Mouse (Mus musculus): ENCODE measurements around the gene Cept1.
"Not testable (repeated sequence)": the region's sequence is repeated elsewhere in the genome, so short reads cannot be mapped to it uniquely, and the experiment has no call there.

Cept1 gene

DNA sequence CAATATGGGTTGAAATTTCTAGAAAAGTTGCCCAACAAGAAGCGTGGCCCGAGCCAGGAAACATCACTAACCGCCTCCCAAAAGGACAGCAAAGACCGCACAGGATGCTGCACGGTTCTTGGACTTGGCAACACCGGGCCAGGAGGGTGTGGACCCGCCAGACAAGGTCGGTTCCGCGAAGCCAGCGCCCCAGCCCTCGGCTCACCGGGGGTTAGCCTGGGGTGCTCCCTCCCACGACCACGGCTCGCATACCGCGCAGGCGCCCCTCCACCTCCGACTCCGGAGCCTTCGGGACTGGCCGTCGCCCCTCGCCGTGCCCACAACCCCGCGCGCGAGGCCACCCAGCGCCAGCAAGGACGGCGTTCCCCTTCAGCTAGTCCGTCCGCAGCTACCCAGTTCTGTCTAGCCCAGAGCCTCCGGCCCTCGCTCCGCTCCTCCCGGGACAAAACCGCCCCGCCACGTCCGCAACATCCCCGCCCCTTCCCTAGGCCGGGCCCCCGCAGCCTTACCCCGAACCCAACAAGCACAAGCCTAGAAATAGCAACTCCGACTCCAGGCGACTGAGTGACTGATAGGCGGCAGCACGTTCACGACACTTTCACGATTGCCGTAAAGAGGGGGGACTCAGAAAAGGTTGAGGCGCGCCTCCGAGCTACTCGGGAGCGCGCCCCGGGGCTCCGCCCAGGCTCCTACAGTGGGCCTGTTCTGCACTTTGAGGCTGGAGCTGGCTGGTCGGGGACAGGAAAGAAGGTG, at the start of gene Cept1, which contains the start of gene Dram2:
TSS of gene Cept1 (minus strand) at position 632 of the 753 bp plus-strand sequence.
TSS of gene Dram2 (plus strand) at position 628 of the 753 bp plus-strand sequence.
- peak; percentile 97 for DNase-seq (ENCODE audit: extremely low read depth, insufficient read length, low spot score)

DNA sequence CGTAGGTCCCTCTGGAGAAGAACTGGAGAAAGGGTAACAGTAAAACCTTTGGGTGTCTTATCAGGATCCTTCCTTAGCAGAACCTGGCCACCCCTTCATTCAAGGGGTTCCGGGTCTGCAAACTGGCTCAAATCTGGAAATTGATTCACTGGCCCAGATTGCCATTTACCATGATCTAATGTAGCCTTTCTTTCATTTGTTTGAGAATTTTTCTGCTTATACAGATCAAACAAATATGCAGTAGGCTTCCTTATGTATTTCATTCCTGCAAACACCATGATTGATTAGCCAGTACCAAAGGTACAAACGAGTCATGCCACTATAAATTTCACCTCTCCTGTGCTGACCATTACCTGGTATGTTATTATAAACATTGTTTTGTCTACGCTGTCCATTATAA, 46.0 kb upstream of the Cept1 start:
- not testable (repeated sequence) for DNase-seq (ENCODE audit: extremely low read depth, insufficient read length, low spot score)

DNA sequence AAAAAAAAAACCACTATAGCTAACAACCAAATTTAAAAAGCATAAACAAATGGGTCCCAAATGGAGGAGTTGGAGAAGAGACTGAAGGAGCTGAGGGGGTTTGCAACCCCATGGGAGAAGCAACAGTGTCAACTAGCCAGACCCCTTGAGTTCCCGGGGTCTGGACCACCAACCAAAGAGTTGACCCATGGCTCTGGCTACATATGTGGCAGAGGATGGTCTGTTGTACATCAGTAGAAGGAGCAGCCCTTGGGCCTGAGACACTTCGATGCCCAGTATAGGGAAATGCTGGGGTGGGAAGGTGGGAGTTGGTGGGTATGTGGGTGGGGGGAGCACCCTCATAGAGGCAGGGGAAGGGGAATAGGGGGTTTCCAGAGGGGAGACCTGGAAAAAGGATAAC, 31.7 kb upstream of the Cept1 start:
- DNase-seq (ENCODE audit: extremely low read depth, insufficient read length, low spot score), result no peak

DNA sequence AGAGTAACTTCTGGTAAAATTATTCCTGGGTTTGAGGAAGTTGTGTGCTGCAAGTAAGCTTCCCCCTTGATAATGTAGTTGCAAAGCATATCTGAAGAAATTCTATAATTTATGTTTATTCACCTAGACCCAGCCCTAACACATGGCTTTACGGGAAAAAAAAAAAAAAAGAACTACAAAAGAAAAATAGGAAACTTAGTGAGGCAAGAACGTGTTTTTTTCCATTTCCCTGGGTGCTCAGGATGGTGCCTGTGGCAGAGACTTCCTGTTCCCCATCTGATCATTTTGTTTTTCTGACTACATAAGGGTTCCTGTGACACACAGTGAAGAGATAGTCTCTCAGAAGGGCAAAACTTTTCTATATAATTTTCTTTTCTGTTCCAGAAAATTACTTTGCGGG, 25.6 kb upstream of the Cept1 start:
- no peak for DNase-seq (ENCODE audit: extremely low read depth, insufficient read length, low spot score)

DNA sequence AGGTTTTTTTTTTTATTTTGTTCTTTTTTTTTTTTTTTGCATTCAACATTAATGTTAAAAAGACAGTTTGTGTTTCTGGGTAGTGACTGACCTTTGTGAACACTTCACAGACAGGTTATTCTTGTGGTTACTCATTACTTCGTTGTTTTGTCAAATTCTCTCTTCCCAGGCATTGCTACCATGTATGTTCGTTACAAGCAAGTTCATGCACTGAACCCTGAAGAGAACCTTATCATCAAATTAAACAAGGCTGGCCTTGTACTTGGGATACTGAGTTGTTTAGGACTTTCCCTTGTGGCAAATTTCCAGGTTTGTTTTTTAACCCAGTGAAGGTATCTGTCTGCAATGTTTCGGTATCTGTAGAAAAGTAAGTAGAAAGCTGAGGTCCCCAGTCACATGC, 18.3 kb upstream of the Cept1 start:
- DNase-seq (ENCODE audit: extremely low read depth, insufficient read length, low spot score), result no peak

DNA sequence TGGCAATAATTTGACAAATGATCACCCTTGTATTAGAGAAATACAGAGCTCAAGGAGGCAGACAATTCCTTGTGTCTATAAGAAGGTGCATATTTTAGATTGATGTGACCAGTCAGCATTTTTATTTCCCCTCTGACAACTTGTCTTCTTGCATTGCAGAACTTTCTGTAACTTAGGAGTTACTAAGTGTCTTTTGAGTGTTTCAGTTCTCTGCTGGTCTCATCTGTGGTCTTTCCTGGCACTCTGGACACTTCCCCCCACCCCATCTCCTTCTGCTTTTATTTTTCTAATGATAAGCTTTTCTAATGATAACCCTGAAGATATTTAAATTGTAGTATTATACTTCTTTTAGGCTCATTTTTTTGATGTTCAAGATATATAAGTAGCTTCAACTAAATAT, 10.7 kb upstream of the Cept1 start:
- no peak for DNase-seq (ENCODE audit: extremely low read depth, insufficient read length, low spot score)

- DNase-seq (ENCODE audit: extremely low read depth, insufficient read length, low spot score), result no peak
Measured at GRCm38 (mm10) chr3:106555743-106556250, 8.2 kb upstream of the Cept1 start.

GRCm38 (mm10) chr3:106553411-106553810, 5.8 kb upstream of the Cept1 start:
- DNase-seq (ENCODE audit: extremely low read depth, insufficient read length, low spot score), result no peak

GRCm38 (mm10) chr3:106548971-106549370, 1.4 kb upstream of the Cept1 start:
- DNase-seq (ENCODE audit: extremely low read depth, insufficient read length, low spot score), result no peak

DNA sequence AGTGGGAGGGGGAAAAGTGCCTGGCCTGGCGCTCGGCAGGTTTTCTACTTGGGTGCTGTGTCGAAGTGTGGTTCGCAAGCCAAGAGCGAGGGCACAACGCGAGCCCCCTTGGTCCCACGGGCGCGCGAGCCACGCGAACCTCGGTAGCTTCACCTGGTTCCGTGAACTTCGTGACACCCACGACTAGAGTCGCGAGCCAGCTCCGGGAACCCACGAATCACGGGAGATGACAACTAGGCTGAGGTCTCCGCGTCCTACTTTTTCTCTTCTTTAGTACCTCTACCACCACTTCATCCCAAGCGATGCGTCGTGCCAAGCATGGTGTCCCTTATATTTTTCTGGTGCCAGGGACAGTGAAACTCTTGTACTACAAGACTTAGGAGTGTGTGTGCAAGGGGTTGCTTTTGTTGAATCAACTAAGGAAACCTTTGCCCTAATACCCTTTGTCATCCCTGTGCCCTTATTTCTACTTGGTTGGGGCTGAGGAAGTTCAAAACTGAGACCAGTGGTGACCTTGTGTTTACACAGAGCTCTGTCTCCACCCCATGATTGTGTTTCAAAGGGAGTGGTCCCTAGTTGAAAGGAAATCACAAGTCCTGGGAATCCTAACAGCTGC, 430 bp upstream of the Cept1 start:
- no peak for DNase-seq (ENCODE audit: extremely low read depth, insufficient read length, low spot score)

GRCm38 (mm10) chr3:106544721-106545316, 2.8 kb downstream of the Cept1 start:
- no peak for DNase-seq (ENCODE audit: extremely low read depth, insufficient read length, low spot score)

DNA sequence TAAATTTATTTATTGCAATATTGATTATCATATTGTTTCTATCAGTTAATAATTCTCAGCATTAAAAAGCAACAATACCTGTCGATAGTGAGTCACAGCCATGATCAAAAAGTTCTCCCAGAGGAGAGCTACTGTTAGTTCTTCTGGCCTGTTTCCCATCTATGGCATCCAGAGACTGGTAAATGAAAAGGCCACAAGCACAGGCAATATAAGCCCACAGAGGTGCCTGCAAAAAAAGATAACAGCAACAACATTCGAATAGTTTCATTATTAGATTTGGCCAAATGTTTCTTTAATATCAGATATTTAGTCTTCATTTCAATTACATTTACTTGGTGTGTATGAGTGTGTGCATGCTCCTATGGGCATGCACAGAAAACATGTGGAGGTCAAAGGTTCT, 14.3 kb downstream of the Cept1 start:
- no peak for DNase-seq (ENCODE audit: extremely low read depth, insufficient read length, low spot score)

- DNase-seq (ENCODE audit: extremely low read depth, insufficient read length, low spot score), result no peak
Measured at GRCm38 (mm10) chr3:106528032-106528431, 19.6 kb downstream of the Cept1 start.

- no peak for DNase-seq (ENCODE audit: extremely low read depth, insufficient read length, low spot score)
Measured at GRCm38 (mm10) chr3:106526411-106526810, 21.2 kb downstream of the Cept1 start.

DNA sequence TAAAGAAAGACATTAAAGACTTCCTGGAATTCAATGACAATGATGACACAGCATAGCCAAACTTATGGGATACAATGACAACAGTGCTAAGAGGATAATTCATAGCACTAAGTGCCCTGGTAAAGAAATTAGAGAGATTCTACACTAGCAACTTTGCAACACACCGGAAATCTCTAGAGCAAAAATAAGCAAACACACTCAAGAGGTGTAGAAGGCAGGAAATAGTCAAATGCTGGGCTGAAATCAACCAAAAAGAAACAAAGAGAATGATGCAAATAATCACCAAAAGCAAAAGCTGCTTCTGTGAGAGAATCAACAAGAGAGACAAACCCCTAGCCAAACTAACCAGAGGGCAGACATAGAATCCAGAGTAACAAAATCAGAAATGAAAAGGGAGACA, 24.9 kb downstream of the Cept1 start:
- DNase-seq (ENCODE audit: extremely low read depth, insufficient read length, low spot score), result no peak

GRCm38 (mm10) chr3:106515016-106515415, 32.6 kb downstream of the Cept1 start:
- DNase-seq (ENCODE audit: extremely low read depth, insufficient read length, low spot score), result no peak

DNA sequence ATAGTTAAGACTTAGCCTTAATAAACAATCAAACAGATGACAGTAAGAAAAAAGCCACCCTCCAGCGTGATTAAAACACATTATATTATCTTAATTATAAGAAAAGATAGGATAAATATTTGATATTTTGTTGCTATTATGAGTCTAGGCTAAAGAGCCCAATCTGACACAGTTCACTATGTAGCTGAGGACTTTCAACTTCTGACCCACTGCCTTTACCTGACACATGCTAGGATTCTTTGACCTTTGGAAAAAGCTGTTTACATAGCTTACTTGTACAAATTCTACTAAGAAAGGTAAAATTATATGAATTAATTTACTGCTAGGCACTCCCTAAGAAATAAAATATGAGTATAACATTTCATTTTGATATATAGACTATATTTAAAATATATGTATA, 36.9 kb downstream of the Cept1 start:
- no peak for DNase-seq (ENCODE audit: extremely low read depth, insufficient read length, low spot score)

- DNase-seq (ENCODE audit: extremely low read depth, insufficient read length, low spot score), result no peak
Measured at GRCm38 (mm10) chr3:106502892-106503291, 44.7 kb downstream of the Cept1 start.

DNA sequence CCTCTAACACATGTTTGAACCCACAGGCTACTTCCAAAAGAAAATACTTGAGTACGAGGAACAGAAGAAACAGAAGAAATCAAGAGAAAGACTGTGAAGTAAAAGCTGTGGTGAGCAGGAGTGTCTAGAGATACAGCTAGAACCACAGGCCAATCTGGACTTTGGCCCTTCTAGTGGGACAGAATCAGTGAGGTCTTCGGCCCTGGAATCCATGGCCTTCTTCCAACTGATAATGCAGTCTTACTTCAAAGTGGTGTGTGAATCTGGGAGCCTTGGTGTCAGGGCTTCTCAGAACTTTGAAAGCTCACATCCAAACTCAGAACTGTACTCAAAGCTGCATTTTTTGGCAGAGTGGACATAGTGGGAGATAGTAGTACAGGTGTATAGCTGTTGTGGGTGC, 47.1 kb downstream of the Cept1 start:
- DNase-seq (ENCODE audit: extremely low read depth, insufficient read length, low spot score), result no peak

DNA sequence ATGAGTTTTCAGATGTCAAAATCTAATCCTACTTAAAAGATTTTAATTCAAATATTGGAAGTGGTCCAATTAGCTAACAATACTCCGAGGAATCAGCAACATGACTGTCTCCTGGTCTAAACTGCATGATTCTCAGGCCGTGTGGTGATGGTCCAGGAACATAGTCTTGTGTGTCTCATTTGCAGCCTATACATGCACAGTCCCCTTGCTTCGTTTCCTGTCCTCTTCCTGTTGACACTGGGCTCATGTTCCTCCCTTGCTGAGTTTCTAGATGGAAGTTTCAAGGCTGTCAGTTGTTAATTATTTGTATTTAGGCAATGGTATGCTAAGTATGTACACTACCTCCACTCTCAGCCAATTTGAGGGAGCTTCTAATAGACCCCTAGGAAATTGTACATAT, 50.6 kb downstream of the Cept1 start:
- no peak for DNase-seq (ENCODE audit: extremely low read depth, insufficient read length, low spot score)

- no peak for DNase-seq (ENCODE audit: extremely low read depth, insufficient read length, low spot score)
Measured at GRCm38 (mm10) chr3:106496045-106496721, 51.4 kb downstream of the Cept1 start.

All from 3134 (cell line).